Mouse (Mus musculus): ENCODE results near the gene Igsf10. TPM values are rescaled to one million over a fixed set of nuclear protein-coding genes. Genes with fewer than 3 reads are reported as not detected.
"Not testable (repeated sequence)": the region's sequence is repeated elsewhere in the genome, so short reads cannot be mapped to it uniquely, and the experiment has no call there.

Igsf10 gene
- not detected for polyA plus RNA-seq (2017; shearing (Covaris generic))

DNA sequence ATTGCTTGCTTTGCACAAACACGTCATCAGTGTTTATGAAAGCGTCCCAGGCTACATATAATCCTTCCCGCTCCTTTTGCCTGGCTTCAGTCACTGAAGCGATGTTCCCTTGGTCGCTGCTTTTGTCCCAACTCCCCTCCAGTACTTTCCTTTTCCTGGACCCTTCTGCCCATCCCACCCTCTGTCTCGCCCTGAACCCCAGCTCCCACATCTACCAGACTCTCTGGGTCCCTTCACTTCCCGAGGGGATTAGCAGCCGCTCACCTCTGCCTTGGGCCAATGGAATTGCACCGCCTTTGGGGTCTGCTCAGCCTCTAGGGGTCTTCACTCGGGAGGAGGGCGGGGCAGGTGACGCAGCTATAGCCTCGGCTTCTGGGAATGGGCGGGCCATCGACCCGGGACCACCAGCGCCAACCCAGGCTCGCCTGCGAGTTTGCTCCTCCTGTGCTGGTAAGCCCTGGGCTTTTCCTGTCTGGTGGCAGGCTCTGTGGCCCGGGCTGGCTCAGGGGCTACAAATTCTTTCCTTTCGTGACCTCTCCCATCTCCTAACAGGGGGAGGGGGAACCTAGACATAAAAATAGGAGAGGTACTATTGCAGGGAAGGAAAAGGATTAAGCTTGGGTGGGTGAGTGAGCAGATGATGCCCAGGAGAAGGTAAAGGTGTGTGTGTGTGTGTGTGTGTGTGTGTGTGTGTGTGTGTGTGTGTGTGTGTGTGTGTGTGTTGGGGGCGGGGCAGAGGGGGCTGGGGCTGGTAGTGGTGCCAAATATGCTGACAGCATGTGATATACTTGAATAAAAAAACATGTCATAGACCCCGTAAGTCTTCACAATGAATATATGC is at the start of gene Igsf10:
Gene Igsf10 (minus strand): TSS at position 330 of the 841 bp plus-strand sequence.
- ATAC-seq = no peak

DNA sequence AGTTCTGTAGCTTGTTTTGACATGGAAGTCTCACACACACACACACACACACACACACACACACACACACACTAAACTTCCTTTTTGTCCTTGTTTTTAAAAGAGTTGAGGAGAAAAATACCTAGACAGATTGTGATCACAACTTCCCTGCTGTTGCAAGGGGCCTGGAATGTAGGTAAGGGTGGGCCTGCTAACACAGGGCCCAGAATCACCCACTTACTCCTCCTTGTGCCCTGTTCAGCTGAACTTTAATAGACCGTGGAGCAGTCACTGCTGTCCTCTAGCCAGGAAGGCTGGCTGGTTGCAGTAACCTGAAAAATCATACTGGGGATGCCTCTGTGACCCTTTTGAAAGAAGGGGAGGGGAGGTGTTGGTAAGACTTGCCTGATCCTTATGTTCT is 41.4 kb upstream of the Igsf10 start:
- ATAC-seq = no peak

GRCm38 (mm10) chr3:59385000-59385399 is 40.8 kb upstream of the Igsf10 start:
- no peak for ATAC-seq

DNA sequence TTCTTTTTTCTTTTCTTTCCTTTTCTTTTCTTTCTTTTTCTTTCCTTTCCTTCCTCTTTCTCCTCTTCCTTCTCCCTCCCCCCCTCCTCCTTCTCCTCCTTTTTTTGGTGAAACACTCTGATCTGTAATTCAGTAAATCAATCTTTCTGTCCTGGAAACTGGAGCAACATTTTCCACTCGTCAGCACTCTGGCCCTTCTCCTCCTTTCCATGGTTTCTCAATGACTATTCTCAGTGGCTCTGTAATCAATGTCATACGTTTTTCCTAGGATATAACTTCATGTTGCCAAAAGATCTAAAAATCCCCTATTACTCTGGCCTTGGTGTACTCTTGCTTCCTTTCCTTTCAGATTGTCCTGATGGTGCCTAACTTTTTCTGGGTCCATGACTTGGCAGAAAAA is 40.1 kb upstream of the Igsf10 start:
- no peak for ATAC-seq

DNA sequence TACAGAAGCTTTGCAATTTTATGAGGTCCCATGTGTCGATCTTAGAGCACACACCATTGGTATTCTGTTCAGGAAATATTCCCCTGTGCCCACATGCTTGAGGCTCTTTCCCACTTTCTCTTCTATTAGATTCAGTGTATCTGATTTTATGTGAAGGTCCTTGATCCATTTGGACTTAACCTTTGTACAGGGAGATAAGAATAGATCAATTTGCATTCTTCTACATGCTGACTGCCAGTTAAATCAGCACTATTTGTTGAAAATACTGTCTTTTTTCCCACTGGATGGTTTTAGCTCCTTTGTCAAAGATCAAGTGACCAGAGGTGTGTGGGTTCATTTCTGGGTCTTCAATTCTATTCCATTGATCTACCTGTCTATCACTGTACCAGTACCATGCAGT is 34.6 kb upstream of the Igsf10 start:
- not testable (repeated sequence) for ATAC-seq

GRCm38 (mm10) chr3:59361895-59362294 is 17.7 kb upstream of the Igsf10 start:
- no peak for ATAC-seq

- no peak for ATAC-seq
Measured at GRCm38 (mm10) chr3:59360102-59360501, 15.9 kb upstream of the Igsf10 start.

DNA sequence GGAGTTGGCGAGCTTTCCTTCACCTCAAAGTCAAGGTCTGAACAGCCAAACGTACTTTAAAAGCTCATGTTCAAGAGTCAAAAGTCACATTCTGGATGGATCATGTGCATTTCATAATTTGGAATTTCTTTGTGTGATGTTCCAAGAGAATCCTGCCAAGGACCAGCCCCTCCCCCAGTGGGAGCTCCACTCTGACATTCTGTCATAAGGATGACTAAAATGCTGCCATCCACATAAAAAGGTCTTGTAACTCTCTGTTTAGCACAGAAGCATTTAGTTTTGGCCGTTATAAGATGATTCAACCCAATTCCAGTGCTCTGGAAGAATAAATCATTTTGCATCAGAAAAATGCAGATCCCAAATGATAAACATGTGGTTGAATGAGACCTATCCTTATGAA is 10.0 kb upstream of the Igsf10 start:
- no peak for ATAC-seq

GRCm38 (mm10) chr3:59351768-59352167 is 7.6 kb upstream of the Igsf10 start:
- no peak for ATAC-seq

- no peak for ATAC-seq
Measured at GRCm38 (mm10) chr3:59343026-59343425, 1.2 kb downstream of the Igsf10 start.

- ATAC-seq = no peak
Measured at GRCm38 (mm10) chr3:59341647-59342427, 2.4 kb downstream of the Igsf10 start.

- ATAC-seq = no peak
Measured at GRCm38 (mm10) chr3:59328526-59328925, 15.7 kb downstream of the Igsf10 start.

DNA sequence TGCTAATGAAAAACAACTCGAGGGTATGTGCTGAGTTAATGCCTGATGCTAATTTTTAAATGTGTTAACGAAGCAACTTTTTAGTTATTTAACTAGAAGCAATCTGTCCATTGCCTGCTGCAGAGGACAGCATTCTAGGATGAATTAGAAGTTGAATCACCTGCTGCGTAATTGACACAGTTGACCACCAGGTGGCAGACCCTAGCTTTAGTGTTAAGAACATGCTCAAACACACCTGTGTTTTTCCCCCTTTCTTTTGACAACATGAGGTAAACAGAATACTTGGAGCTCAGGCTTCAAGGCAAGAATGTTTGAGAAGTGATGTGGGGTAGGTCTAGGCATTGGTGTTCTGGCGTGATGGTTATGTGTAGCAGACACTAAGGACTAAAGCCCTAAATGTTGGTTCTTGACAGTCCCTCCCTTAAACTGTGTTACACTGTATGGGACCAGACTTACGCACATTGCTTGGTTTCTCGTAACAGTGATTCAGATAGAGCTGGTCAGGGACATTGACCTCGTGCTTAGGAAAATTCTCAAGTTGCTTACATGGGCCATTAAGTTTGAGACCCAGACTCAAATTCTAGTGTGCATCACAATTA is 22.8 kb downstream of the Igsf10 start:
- peak; percentile 57 for ATAC-seq

DNA sequence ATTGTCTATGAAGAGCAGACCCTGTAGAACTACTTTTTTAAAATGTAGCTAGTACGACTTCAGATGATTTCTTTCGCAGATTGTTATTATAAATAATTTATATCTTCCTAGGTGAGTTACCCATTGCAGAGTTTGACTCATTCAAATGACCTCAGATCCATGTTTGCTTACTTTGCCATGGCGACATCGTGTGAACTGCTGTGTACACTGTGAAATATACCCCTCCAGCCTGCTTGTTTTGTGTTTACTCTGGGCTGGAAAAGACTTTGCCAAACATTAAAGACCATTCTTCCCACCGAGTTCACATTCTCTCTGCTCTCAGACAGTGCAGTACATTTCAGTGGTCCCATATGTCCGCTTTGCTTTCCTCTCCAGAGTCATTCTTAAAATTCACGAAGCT is 28.1 kb downstream of the Igsf10 start:
- ATAC-seq = no peak

DNA sequence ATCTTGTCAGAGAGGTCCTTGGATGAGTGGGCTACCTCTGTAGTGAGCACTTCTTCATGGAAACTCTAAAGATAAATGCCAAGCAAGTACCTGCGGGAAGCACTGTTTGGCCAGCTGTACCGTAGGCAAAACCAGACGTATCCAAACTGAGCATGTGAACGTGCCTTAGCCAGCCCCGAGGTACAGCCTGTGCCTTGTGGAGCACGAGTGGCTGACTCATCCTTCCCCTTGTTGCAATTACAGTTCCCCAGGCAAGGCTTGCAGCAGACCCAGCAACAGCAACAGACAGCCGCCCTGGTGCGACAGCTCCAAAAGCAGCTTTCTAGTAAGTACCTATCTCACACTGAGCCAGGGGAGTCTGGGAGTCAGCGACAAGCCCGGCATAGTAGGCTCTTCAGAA is 31.6 kb downstream of the Igsf10 start:
- ATAC-seq = no peak

- no peak for ATAC-seq
Measured at GRCm38 (mm10) chr3:59305518-59305917, 38.7 kb downstream of the Igsf10 start.

GRCm38 (mm10) chr3:59304944-59305343 is 39.2 kb downstream of the Igsf10 start:
- no peak for ATAC-seq

DNA sequence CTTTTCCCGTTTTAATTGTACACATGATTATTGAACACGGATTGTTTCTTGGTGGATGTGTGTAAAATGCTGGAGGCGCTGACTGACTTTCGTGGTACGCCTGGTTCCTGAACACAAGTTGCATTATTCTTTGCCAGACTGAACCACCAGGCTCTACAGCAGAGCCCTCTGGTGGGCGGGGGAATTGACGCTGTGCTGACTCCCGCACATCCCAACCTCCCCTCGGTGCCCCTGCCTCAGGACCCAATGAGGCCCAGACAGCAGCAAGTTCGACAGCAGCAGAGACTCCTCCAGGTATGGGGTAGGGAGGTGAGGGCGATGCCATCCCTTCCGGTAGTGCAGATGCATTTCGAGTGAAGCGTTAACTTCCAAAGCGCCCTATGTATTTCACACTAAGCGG is 46.5 kb downstream of the Igsf10 start:
- ATAC-seq = no peak

GRCm38 (mm10) chr3:59296563-59297130 is 47.5 kb downstream of the Igsf10 start:
- peak; percentile 81 for ATAC-seq

DNA sequence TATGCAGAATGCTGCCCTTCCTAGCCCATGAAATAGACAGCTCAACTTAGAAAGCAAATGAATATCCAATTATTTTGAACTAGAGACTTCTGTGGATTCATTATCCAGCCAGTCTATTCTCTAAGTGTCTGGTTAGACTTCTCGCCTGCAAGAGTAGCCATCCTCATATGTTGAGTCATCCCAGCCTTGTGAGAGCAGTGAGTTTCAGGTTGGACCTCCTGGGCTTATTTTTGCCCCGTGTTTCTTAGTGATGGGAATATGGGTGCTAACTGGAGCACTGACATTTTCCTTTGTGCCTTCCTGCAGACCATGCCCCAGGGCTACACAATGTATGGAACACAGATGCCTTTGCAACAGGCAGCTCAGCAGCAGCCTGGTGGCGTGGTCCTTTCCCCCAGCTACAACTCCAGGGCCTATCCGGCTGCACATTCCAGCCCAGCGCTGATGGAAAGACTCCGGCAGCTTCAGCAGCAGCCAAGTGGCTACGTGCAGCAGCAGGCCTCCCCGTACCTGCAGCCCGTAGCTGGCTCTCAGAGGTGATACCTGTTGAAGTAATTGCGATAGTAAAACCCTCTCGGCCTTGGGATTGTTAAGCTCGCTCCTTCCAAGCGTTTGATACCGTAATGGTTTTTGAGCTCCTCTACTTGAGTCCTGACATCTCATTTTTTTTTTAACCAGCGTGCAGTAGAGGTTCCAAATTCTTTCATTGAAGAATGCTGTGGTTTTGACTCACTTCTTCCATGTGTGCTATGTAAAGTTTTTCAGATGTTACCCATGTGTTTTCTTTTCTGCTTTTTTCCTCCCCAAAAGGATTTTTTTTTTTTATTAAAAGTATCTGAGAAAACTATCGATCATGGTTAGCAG is 48.3 kb downstream of the Igsf10 start:
- peak; percentile 60 for ATAC-seq

GRCm38 (mm10) chr3:59293437-59294199 is 50.6 kb downstream of the Igsf10 start:
- no peak for ATAC-seq
